Mouse (Mus musculus) stomach, embryonic 15.5 days (tissue): ENCODE measurements around the gene Galm. TPM values are rescaled to one million over a fixed set of nuclear protein-coding genes. Genes with fewer than 3 reads are reported as not detected.
"Not testable (repeated sequence)": the region's sequence is repeated elsewhere in the genome, so short reads cannot be mapped to it uniquely, and the experiment has no call there.

ENCODE experiments used
- ATAC-seq: fragments of 200-750 bp; cut with Nextera tagmentation; 2 replicates; pipeline ENCODE4 v1.8.0; 2017; ENCODE audit warnings: low read depth, moderate number of reproducible peaks, moderate TSS enrichment; ENCODE audit not compliant: insufficient read depth, low FRiP score
- H3K27ac ChIP-seq: fragments of 300-500 bp; sonication (generic); 2 replicates; pipeline ENCODE4 v1.5.1; 2015; ENCODE audit warnings: mild to moderate bottlenecking, inconsistent platforms
- H3K27me3 ChIP-seq: fragments of 300-500 bp; sonication (generic); replicated peaks from 2 replicates; pipeline ENCODE4 v1.6.1; 2015; ENCODE audit warnings: inconsistent platforms
- H3K36me3 ChIP-seq: fragments of 300-500 bp; sonication (generic); 2 replicates; pipeline ENCODE4 v1.6.1; 2015; ENCODE audit warnings: inconsistent platforms
- H3K4me1 ChIP-seq: fragments of 300-500 bp; sonication (generic); 2 replicates; pipeline ENCODE4 v1.6.1; 2015; ENCODE audit warnings: inconsistent platforms
- H3K4me2 ChIP-seq: fragments of 300-500 bp; sonication (generic); 2 replicates; pipeline ENCODE4 v1.6.1; 2015; ENCODE audit warnings: mild to moderate bottlenecking, inconsistent platforms
- H3K4me3 ChIP-seq: fragments of 300-500 bp; sonication (generic); replicated peaks from 2 replicates; pipeline ENCODE4 v1.5.1; 2015; ENCODE audit warnings: inconsistent platforms
- H3K9ac ChIP-seq: fragments of 300-500 bp; sonication (generic); 2 replicates; pipeline ENCODE4 v1.6.1; 2015; ENCODE audit warnings: inconsistent platforms
- H3K9me3 ChIP-seq: fragments of 300-500 bp; sonication (generic); 2 replicates; pipeline ENCODE4 v1.6.1; 2016; ENCODE audit warnings: inconsistent platforms
- WGBS: fragments of 180-500 bp; shearing (Covaris S2); methylation state at CpG from one replicate; pipeline ENCODE4 v1.1.7; 2015; 5-methylcytosine and 5-hydroxymethylcytosine counted together
- polyA plus RNA-seq: library from polyadenylated mRNA; unstranded; fragments of >200 nt; fragmentation: Nextera tagmentation; extraction: Ambion mirVana; gene quantifications from 2 replicates; pipeline ENCODE4 v1.2.1, GENCODE M21; 2015

The Galm gene
- polyA plus RNA-seq, 1 experiment from 2014 or later = 30.0 TPM

GRCm38 (mm10) chr17:80225142-80225541 lies 97.9 kb downstream of the Galm start:
- not testable (repeated sequence) for H3K9ac ChIP-seq, H3K27me3 ChIP-seq, H3K4me1 ChIP-seq, H3K36me3 ChIP-seq, ATAC-seq, H3K9me3 ChIP-seq
- Histone ChIP-seq H3K4me3 (peak overlapping the region; percentile 61), H3K27ac (peak overlapping the region; percentile 89), H3K4me2 (peak overlapping the region; percentile 72)
- WGBS = 50% methylated on average over 5 of the region's 5 CpGs

- no peaks in the 10 kb centered on the region for H3K9me3 ChIP-seq
- H3K36me3 ChIP-seq = no peaks in the 10 kb centered on the region
- peak; percentile 13; the same call in 1 of the 2 replicates for ATAC-seq
- 0 out of 2 replicates have a peak, but pooled peaks cover 3% of the 10 kb centered on the region for H3K4me1 ChIP-seq
- 0 out of 2 replicates have a peak overlapping the region, but pooled peaks have one; percentile 2 for H3K27ac ChIP-seq
- 66% methylated on average over 2 of the region's 2 CpGs for WGBS
- no peak overlapping the region for H3K9ac ChIP-seq
- H3K4me3 ChIP-seq = no peak overlapping the region
- H3K27me3 ChIP-seq = no peaks in the 10 kb centered on the region
- no peak overlapping the region for H3K4me2 ChIP-seq
These were observed 102.1 kb downstream of the Galm start for GRCm38 (mm10) chr17:80229396-80229795.

DNA sequence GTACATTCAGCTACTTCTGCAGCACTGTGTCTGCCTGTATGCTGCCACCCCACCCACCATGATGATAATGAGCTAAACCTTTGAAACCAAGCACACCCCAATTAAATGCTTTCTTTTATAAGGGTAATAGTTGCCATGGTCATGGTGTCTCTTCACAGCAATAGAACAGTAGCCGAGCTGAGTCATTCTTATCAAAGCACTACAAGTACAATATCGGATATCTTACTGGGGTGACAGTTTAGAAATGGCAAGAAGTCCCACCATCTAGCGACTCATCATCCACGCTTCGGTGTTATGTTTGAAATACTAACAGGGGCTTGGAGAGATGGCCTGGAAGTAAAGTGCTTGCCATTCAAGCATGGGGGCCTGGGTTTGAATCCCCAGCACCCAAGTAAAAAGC lies 106.6 kb downstream of the Galm start:
- H3K9me3 ChIP-seq = no peaks in the 10 kb centered on the region
- ATAC-seq = no peak
- H3K36me3 ChIP-seq = peaks cover 5% of the 10 kb centered on the region; the same call in 1 of the 2 replicates
- H3K4me1 ChIP-seq = no peaks in the 10 kb centered on the region
- no peaks in the 10 kb centered on the region for H3K27me3 ChIP-seq
- 90% methylated on average over 5 of the region's 5 CpGs for WGBS
- H3K4me2 ChIP-seq = no peak overlapping the region
- no peak overlapping the region for H3K9ac ChIP-seq
- H3K27ac ChIP-seq = no peak overlapping the region
- H3K4me3 ChIP-seq = no peak overlapping the region

DNA sequence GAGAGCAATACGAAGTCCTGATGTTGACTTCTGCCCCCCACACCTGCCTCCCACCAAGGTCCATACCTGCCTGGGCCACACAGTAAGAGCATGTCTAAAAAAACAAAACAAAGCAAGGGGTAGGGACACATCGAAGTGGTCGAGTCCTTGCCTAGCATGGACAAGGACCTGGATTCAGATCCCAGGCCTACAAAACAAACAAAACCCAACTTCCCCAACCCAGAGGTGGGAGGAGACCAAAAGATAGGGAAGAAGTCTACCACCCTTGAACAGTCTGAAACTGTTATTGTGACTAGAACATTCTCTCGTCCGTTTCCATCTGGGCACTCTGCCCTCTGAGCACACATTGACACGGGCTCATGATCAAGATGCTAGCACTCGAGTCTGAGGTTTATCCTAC lies 107.1 kb downstream of the Galm start:
- Histone ChIP-seq H3K4me3 (no peak overlapping the region), H3K27me3 (no peaks in the 10 kb centered on the region), H3K27ac (no peak overlapping the region), H3K9ac (no peak overlapping the region), H3K4me2 (no peak overlapping the region), H3K36me3 (peaks cover 5% of the 10 kb centered on the region; the same call in 1 of the 2 replicates), H3K4me1 (no peaks in the 10 kb centered on the region), H3K9me3 (no peaks in the 10 kb centered on the region)
- 78% methylated on average over 7 of the region's 7 CpGs for WGBS
- ATAC-seq = no peak

Other genes starting within 250 kb of the Galm start
- gene Atl2, start 231.3 kb upstream of the Galm start, polyA plus RNA-seq = 41.1 and 42.9 TPM in 2 replicates
- 55.8 and 59.1 TPM in 2 replicates for gene Hnrnpll, start 65.1 kb upstream of the Galm start, polyA plus RNA-seq
- gene Srsf7, start 79.8 kb downstream of the Galm start, polyA plus RNA-seq = 497 and 548 TPM in 2 replicates
- 0.06 and 0.13 TPM in 2 replicates for gene Ttc39d, start 80.0 kb downstream of the Galm start, polyA plus RNA-seq
- 49.4 and 51.5 TPM in 2 replicates for gene Gemin6, start 97.0 kb downstream of the Galm start, polyA plus RNA-seq
- 23.9 and 27.8 TPM in 2 replicates for gene Morn2, start 162.7 kb downstream of the Galm start, polyA plus RNA-seq
- 14.6 and 15.8 TPM in 2 replicates for gene Dhx57, start 163.0 kb downstream of the Galm start, polyA plus RNA-seq
- gene Arhgef33, start 179.9 kb downstream of the Galm start, polyA plus RNA-seq = 0.90 and 1.2 TPM in 2 replicates
- gene Gm10190, start 246.1 kb downstream of the Galm start, polyA plus RNA-seq = 1.7 and 2.0 TPM in 2 replicates